Mouse (Mus musculus): Measurements from ENCODE around the gene E2f3.

E2f3 gene

GRCm38 (mm10) chr13:29916561-29916960, 69.3 kb downstream of the E2f3 start:
- no peak for DNase-seq (ENCODE audit: low spot score)

GRCm38 (mm10) chr13:29913606-29914005, 72.3 kb downstream of the E2f3 start:
- no peak for DNase-seq (ENCODE audit: low spot score)

DNA sequence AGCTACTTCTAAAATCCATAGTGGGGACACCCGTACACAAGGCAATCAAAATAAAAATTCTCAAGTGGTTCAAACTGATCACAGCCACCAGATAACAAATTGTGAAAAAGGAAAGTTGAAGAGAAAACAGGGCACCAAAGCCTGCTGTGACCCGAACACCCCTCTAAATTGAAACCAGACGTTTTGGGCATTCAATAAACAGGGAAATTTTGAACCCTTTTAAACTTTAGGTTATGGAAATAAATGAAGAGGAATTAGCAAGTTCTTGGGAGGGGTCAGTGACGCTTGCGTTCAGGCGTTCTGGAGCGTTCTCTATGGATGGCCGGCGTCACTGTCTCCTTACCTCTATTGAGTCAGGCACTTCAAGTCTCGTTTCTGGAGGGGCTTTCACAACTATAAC, 72.8 kb downstream of the E2f3 start:
- no peak for DNase-seq (ENCODE audit: low spot score)

DNA sequence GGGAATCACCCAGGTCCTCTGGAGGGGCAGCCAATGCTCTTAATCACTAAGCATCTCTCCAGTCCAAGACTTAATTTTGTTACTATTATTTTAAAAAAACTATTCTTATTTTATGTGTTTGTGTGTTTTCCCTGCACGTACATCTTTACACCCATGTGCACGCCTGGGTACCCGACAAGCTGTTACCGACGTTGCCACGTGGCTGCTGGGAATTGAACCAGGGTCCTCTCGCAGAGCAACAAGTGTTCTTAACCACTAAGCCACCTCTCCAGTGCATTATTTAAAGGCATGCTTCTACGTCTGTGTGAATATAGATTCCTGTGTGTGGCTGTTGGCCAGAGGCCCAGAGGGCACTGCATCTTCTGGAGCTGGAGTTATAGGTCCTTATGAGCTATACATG, 73.6 kb downstream of the E2f3 start:
- DNase-seq (ENCODE audit: low spot score), result no peak

GRCm38 (mm10) chr13:29911141-29911540, 74.7 kb downstream of the E2f3 start:
- no peak for DNase-seq (ENCODE audit: low spot score)

DNA sequence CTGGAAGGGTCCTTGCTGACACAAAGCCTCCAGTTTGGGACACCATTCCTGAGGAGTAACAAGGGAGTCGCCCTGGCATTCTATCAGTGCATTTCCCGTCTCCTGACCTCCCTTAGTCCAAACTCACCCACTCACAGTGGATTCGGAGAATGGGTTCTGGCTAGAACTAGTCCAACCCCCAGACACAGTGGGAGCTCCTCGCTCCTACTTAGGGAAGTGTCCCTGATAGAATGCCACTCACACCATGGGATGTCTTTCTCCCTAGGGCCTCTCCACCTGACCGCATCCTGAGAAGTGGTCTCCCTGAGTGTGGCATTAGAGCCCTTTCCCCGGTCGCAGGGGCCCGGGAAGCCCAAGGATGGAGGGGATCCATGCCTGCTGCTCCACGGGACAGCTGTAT, 77.4 kb downstream of the E2f3 start:
- no peak for DNase-seq (ENCODE audit: low spot score)

DNA sequence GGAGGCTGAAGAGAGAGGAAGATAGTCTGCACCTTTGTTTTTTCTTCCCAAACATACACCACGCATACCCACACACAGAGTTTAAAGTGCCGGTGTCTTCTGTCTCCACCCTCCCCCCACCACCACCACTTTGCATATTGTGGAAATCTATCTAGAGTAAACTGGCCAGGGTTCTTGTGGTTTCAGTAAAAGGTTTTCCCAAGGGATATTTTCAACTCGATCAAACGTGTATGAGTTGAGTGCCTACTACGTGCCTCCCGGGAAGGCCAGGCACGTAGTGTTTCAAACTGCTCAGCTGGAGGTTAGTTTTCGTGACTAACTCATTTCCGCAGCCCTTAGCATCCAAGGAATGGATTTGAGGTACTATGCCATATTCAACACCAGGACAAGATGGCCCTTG, 77.9 kb downstream of the E2f3 start:
- no peak for DNase-seq (ENCODE audit: low spot score)

- no peak for DNase-seq (ENCODE audit: low spot score)
Measured at GRCm38 (mm10) chr13:29906734-29907133, 79.1 kb downstream of the E2f3 start.

DNA sequence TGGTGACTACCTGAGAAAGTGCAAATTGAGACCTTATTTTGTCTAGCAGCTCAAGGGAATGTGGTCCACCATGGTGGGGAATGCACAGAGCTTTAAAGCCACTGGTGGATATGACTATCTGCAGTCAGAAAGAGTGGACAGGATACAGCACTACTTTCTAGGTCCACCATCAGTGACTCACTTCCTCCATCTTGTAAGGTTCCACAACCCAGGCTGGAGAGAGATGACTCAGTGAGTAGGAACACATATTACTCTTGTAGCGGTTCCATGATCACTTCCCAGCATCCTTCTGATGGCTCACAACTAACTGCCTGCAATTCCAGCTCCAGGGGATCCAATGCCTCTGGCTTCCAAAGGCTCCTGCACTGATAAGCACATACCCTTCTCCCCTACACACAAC, 82.5 kb downstream of the E2f3 start:
- no peak for DNase-seq (ENCODE audit: low spot score)

DNA sequence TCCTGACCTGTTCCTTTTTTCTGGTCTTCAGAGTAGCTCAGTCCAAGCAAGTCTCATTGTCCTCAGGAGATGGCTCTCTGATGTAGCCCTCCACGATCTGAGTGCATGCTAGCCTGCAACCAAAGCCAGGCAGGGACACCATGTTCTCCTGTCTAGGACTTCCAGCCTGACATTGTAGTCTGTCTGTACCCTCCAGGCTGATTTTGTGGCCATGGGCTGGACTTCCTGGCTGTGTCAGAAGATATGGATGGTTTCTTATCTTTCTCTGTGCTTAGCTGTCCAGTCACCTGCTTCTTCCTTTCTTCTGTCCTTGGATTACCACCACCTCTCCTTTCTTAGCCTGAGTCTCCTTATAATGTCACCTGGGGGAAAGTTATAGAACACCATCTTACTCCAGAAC, 83.2 kb downstream of the E2f3 start:
- no peak for DNase-seq (ENCODE audit: low spot score)

GRCm38 (mm10) chr13:29901641-29902040, 84.2 kb downstream of the E2f3 start:
- DNase-seq (ENCODE audit: low spot score), result no peak

DNA sequence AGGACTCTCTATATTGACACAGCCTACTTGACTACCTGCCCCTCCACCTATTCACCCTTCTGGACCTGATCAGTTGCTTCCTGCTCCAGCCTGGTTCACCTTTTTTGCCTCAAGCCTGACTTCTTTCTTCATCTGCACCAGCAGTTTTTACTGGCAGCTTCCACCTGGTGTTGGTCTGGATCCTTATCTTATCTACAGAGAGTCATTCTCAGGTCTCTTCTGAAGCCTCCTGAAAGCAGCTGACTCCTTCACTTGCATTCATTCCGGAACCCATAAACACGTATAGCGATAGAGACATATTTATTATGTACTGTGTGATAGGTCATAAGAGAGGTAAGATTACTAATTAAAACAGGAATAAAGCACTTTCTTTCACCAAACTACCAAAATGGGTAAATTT, 119.1 kb downstream of the E2f3 start:
- DNase-seq (ENCODE audit: low spot score), result no peak

- no peak for DNase-seq (ENCODE audit: low spot score)
Measured at GRCm38 (mm10) chr13:29864331-29864730, 121.5 kb downstream of the E2f3 start.

GRCm38 (mm10) chr13:29860087-29860486, 125.8 kb downstream of the E2f3 start:
- no peak for DNase-seq (ENCODE audit: low spot score)

GRCm38 (mm10) chr13:29857436-29857835, 128.4 kb downstream of the E2f3 start:
- DNase-seq (ENCODE audit: low spot score), result no peak
